Mouse (Mus musculus) hematopoietic multipotent progenitor cell, adult 10-12 weeks (in vitro differentiated cells): ENCODE measurements around the gene Scn2a. TPM values are rescaled to one million over a fixed set of nuclear protein-coding genes. Genes with fewer than 3 reads are reported as not detected.

ENCODE experiments used
- polyA plus RNA-seq: library from polyadenylated mRNA; stranded (reverse); fragments of >175 nt; gene quantifications from 2 replicates; pipeline ENCODE4 v1.2.3, GENCODE M21; 2012; ENCODE audit warnings: low replicate concordance

Gene Scn2a
- 0.05 TPM in 1 of 2 replicates, not detected in the other for polyA plus RNA-seq

DNA sequence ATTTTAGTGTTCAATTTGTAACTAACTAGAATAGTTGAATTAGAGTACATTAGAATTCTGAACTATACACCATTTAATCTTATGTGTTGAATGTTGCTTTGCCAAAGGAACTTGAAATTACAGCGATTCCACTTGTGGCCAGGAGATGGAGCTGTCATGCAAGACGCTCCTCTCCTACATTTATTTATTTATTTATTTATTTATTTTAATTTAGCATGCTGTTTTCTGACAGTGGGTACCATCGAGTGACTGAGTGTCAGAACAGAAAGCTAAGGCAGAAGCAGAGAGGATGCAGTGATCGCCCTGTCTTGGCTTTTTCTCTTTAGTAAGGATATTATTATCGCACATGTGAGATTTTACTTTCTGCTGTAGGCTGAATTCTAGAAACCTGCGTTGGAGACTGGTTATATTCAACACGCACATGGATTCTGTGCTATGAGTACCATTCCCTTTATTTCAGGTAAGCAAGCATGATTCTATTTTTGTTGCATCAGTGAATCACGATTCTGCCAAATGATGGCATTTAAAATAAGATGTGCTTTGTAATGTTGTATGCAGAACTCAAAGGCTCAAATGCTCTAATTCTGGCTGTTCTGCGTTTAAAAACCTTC lies at the start of gene Scn2a:
Gene Scn2a (plus strand): TSS at position 216 of the 611 bp plus-strand sequence.

Other genes with a start within 250 kb of the Scn2a start
- 0.07 and 0.14 TPM in 2 replicates for gene Scn3a, start 53.1 kb upstream of the Scn2a start, polyA plus RNA-seq
- not detected in 2 replicates for gene Csrnp3, start 225.0 kb downstream of the Scn2a start, polyA plus RNA-seq